ENCODE assay signal across 9 mouse cellular contexts in the genomic region with DNA sequence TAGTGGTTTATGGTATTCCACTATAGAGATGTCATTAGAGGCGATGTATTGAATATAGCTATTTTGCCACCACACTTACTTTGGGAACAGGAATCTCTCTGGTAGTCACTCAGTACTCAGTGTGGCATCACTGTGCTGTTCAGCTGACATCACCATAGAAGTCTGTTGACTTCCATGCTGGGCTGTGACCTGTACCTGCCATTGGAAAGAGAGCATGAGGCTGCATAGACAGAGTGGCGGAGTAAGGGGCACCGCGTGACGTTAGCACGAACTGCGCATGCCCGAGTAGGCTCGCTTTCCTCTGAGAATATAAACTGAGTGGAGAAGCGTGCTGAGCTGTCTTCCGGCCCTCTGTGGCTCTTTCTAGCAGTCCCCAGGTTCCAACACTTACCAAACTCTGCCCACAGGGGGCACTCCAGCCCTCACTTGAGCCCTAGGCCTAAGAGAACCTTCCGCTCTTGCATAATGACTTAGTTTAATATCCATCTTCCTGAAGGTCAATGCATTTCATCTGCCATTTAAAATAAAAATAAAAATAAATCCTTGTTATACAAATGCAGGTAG.
DNase-seq lines count a peak whose midpoint lies in the region; ATAC-seq and TF ChIP-seq lines count a peak whose summit lies in the region.
"Had no signal": no experiment of that assay in that cellular context is flagged by ENCODE, and none has a peak within 500 bp of the region (broad histone marks: within the 10 kb centered on the region; RNA-seq: fewer than 3 reads in every experiment).

No protein-coding gene starts in this region.

- no peaks in the 10 kb centered on the region for H3K27me3 ChIP-seq in ES-Bruce4 (ENCODE audit: control insufficient read depth, insufficient read depth, low read length, poor library complexity, severe bottlenecking)
- H3K27me3 ChIP-seq in forebrain, postnatal 0 days (ENCODE audit: insufficient read depth, low read length), result no peaks in the 10 kb centered on the region

- peak; percentile 45 for DNase-seq in A20 (ENCODE audit: low read depth, low spot score)
- DNase-seq in cerebellum, adult 11 months, result peak; percentile 69
- DNase-seq in forebrain, postnatal 0 days, result peak; percentile 54
- DNase-seq in kidney, postnatal 10 days, result peak; percentile 47
- peak; percentile 64 for DNase-seq in lung, postnatal 25 days (ENCODE audit: low spot score)
- DNase-seq in right cerebral cortex, postnatal 4 days, result peak; percentile 39
- DNase-seq in c-Kit-positive CD71-positive TER-119-positive erythroid progenitor cells, embryonic 14.5 days (ENCODE audit: low spot score), result no peak

- H3K36me3 ChIP-seq in ES-Bruce4 (ENCODE audit: control insufficient read depth, insufficient read depth, low read length, poor library complexity, severe bottlenecking), result no peaks in the 10 kb centered on the region
- no peaks in the 10 kb centered on the region for H3K36me3 ChIP-seq in forebrain, postnatal 0 days (ENCODE audit: insufficient read depth)

- TF ChIP-seq EP300 in ES-Bruce4 (IDR thresholded peaks at IDR 0.05; ENCODE audit: insufficient read depth, low read depth, low read length), result no peak

- no peaks in the 10 kb centered on the region for H3K9me3 ChIP-seq in ES-Bruce4 (replicated peaks; ENCODE audit: control insufficient read depth, insufficient read depth, low read length, poor library complexity, severe bottlenecking)
- H3K9me3 ChIP-seq in forebrain, postnatal 0 days (ENCODE audit: low read length), result no peaks in the 10 kb centered on the region

- H3K4me1 ChIP-seq in ES-Bruce4 (ENCODE audit: control insufficient read depth, insufficient read depth, low read length), result no peaks in the 10 kb centered on the region
- no peaks in the 10 kb centered on the region for H3K4me1 ChIP-seq in forebrain, postnatal 0 days (ENCODE audit: insufficient read depth)

- WGBS in forebrain, postnatal 0 days, result 54% methylated on average over 12 of the region's 12 CpGs

- no peak for TF ChIP-seq POLR2A in ES-Bruce4 (IDR thresholded peaks at IDR 0.05; ENCODE audit: insufficient read depth, low read length)

- H3K4me3 ChIP-seq in ES-Bruce4 (ENCODE audit: low read depth, low read length), result peak overlapping the region; percentile 36
- H3K4me3 ChIP-seq in forebrain, postnatal 0 days (ENCODE audit: low read depth, low read length), result no peak overlapping the region
- H3K4me3 ChIP-seq: myocyte had no signal

- no peak overlapping the region for H3K4me2 ChIP-seq in forebrain, postnatal 0 days (ENCODE audit: low read depth)

- H3K27ac ChIP-seq in ES-Bruce4 (ENCODE audit: insufficient read depth, low read length), result no peak overlapping the region
- no peak overlapping the region for H3K27ac ChIP-seq in forebrain, postnatal 0 days (ENCODE audit: low read depth, low read length)

- no peak overlapping the region for H3K9ac ChIP-seq in ES-Bruce4 (ENCODE audit: low read depth, poor library complexity, severe bottlenecking)
- H3K9ac ChIP-seq in forebrain, postnatal 0 days, result no peak overlapping the region

- ATAC-seq in forebrain, postnatal 0 days, result peak; percentile 51

- peak; percentile 64 for TF ChIP-seq CTCF in ES-Bruce4 (IDR thresholded peaks at IDR 0.05; ENCODE audit: low read depth, low read length)
- peak; percentile 47 for TF ChIP-seq CTCF in forebrain, postnatal 0 days (IDR thresholded peaks at IDR 0.05; ENCODE audit: low read depth)
